Mouse (Mus musculus) left cerebral cortex, adult 18-20 months (tissue): Measurements from ENCODE around the gene Coro1c. TPM values are rescaled to one million over a fixed set of nuclear protein-coding genes. Genes with fewer than 3 reads are reported as not detected.
"Not testable (repeated sequence)": the region's sequence is repeated elsewhere in the genome, so short reads cannot be mapped to it uniquely, and the experiment has no call there.

ENCODE experiments used
- DNase-seq, 2 experiments: peaks; one replicate each; pipeline ENCODE4 v3.0.0; 2021 to 2022; ENCODE audit warnings: low spot score in 2 of 2, mixed read lengths in 1 of 2
- total RNA-seq, 2 experiments: library from RNA; stranded (reverse); gene quantifications; 2 replicates each; pipeline ENCODE4 v1.2.3; 2021

Coro1c gene
- total RNA-seq, 2 experiments from 2014 or later = 86.7 to 88.5 TPM

- no peak for DNase-seq
These were observed 76.1 kb downstream of the Coro1c start, which contains the start of gene Selplg for GRCm38 (mm10) chr5:113832490-113832901. Gene Selplg (minus strand): TSS chr5:113832644.

- no peak for DNase-seq
These were observed 76.8 kb downstream of the Coro1c start for GRCm38 (mm10) chr5:113831741-113832140.

- DNase-seq = no peak
These were observed 77.8 kb downstream of the Coro1c start for GRCm38 (mm10) chr5:113830796-113831195.

GRCm38 (mm10) chr5:113830292-113830643 is 78.3 kb downstream of the Coro1c start:
- DNase-seq = no peak

GRCm38 (mm10) chr5:113829566-113830291 is 78.8 kb downstream of the Coro1c start:
- DNase-seq = no peak

- DNase-seq = no peak
These were observed 80.1 kb downstream of the Coro1c start for GRCm38 (mm10) chr5:113828481-113828880.

- no peak for DNase-seq
These were observed 80.6 kb downstream of the Coro1c start for GRCm38 (mm10) chr5:113827991-113828411.

GRCm38 (mm10) chr5:113826619-113827018 is 81.9 kb downstream of the Coro1c start:
- DNase-seq = no peak

GRCm38 (mm10) chr5:113825558-113825957 is 83.0 kb downstream of the Coro1c start:
- DNase-seq = no peak

- no peak for DNase-seq
These were observed 84.3 kb downstream of the Coro1c start for GRCm38 (mm10) chr5:113824228-113824627.

GRCm38 (mm10) chr5:113818572-113818971 is 90.0 kb downstream of the Coro1c start:
- no peak for DNase-seq

- peak; percentile 64 to 75 for DNase-seq
These were observed 92.9 kb downstream of the Coro1c start for GRCm38 (mm10) chr5:113815638-113816152.

GRCm38 (mm10) chr5:113815041-113815389 is 93.5 kb downstream of the Coro1c start:
- no peak for DNase-seq

GRCm38 (mm10) chr5:113814111-113815040 is 94.2 kb downstream of the Coro1c start:
- DNase-seq = no peak

- no peak for DNase-seq
These were observed 95.0 kb downstream of the Coro1c start for GRCm38 (mm10) chr5:113813608-113814007.

- no peak for DNase-seq
These were observed 95.9 kb downstream of the Coro1c start for GRCm38 (mm10) chr5:113812638-113813037.

- not testable (repeated sequence) for DNase-seq
These were observed 96.6 kb downstream of the Coro1c start for GRCm38 (mm10) chr5:113811824-113812420.

- DNase-seq = no peak
These were observed 98.4 kb downstream of the Coro1c start for GRCm38 (mm10) chr5:113810111-113810510.

- no peak for DNase-seq
These were observed 100.4 kb downstream of the Coro1c start for GRCm38 (mm10) chr5:113808177-113808576.

GRCm38 (mm10) chr5:113807712-113808111 is 100.8 kb downstream of the Coro1c start:
- no peak for DNase-seq

- no peak for DNase-seq
These were observed 102.1 kb downstream of the Coro1c start for GRCm38 (mm10) chr5:113806414-113806813.
